Mouse (Mus musculus): ENCODE results near the gene Chrnb1. TPM values are rescaled to one million over a fixed set of nuclear protein-coding genes. Genes with fewer than 3 reads are reported as not detected.

The Chrnb1 gene
- polyA plus RNA-seq, 1 experiment from 2014 or later, result 13.8 TPM

DNA sequence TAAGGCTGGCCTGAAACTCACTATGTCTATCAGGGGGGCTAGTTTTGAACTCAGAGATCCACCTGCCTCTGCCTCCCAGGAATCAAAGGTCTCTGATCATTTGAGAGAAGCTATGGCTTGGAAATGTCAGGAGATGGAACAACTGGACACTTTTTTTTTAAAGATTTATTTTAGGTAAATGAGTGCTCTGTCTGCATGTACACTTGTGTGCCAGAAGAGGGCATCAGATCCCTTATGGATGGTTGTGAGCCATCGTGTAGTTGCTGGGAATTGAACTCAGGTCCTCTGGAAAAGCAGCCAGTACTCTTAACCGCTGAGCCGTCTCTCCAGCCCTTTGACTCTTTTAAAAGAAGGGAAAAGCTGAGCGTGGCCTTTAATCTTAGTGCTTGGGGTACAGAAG is 10.6 kb upstream of the Chrnb1 start:
- no peak for ATAC-seq (ENCODE audit: low FRiP score, low TSS enrichment)
- Histone ChIP-seq H3K9me3 (ENCODE audit: low read length) (no peaks in the 10 kb centered on the region), H3K4me1 (ENCODE audit: insufficient read depth, low read length) (peaks cover 36% of the 10 kb centered on the region), H3K4me2 (replicated peaks; ENCODE audit: low read depth, low read length) (no peak overlapping the region), H3K27me3 (ENCODE audit: insufficient read depth, low read length) (peaks cover 23% of the 10 kb centered on the region), H3K36me3 (ENCODE audit: insufficient read depth, low read length) (no peaks in the 10 kb centered on the region), H3K27ac (ENCODE audit: low read length) (no peak overlapping the region), H3K4me3 (ENCODE audit: low read length) (no peak overlapping the region), H3K9ac (replicated peaks; ENCODE audit: low read length) (no peak overlapping the region)
- 79% methylated on average over 4 of the region's 4 CpGs for WGBS

DNA sequence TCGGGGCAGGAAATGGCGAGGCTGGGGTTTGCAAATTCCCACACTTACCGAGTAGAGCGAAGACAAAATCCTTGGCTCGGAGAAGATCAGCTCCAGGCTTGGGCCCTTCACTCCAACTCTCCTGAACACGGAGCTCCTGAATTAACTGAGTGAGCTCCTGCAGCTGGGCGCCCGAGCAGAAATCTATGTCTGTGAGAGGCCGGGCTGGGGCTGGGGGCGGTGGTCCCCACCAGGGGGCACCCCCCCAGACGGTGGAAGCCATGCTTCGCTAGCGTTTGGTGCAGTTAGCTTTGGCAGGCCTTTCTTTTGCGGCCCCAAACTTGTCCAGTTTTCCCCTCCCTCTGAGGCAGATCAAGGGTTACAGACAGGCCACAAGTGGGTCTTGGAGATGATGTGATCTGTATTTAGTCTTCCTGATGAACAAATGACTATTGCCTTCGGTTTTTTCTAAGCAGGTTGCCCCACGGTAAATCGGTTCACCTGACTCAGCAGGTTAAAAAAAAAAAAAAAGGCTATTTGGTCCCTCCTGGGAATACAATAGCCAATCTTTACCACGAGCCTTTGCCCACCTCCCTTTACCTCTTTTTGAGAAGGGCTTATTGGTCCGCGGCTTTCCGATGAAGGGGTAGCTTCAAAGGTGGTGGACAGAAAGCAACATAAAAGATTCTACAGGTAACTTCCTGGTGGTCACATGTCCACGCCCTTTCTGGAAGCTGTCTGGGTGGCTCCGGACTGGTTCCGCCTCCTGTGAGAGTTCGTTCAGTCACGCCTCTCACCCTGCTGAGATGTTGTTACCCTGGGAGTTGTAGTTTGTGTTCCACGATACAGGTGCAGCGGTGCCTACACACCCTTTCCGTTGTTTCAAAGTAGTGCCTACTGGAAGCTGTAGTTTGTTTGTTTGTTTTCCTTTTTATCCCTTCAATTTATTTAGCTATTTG is 9.5 kb upstream of the Chrnb1 start, which contains the start of gene Tmem102:
TSS of gene Tmem102 (minus strand) at position 653 of the 938 bp plus-strand sequence.
- 6% methylated on average over 29 of the region's 29 CpGs for WGBS
- Histone ChIP-seq H3K4me3 (ENCODE audit: low read length) (peak within 1 kb of the TSS; percentile 66), H3K36me3 (ENCODE audit: insufficient read depth, low read length) (no peaks in the 10 kb centered on the region), H3K4me1 (ENCODE audit: insufficient read depth, low read length) (peaks cover 46% of the 10 kb centered on the region), H3K27ac (ENCODE audit: low read length) (no peak within 1 kb of the TSS), H3K9ac (replicated peaks; ENCODE audit: low read length) (peak within 1 kb of the TSS; percentile 52), H3K27me3 (ENCODE audit: insufficient read depth, low read length) (peaks cover 23% of the 10 kb centered on the region), H3K9me3 (ENCODE audit: low read length) (no peaks in the 10 kb centered on the region), H3K4me2 (replicated peaks; ENCODE audit: low read depth, low read length) (peak within 1 kb of the TSS; percentile 98)
- ATAC-seq (ENCODE audit: low FRiP score, low TSS enrichment), result peak; percentile 23; the same call in 1 of the 2 replicates

DNA sequence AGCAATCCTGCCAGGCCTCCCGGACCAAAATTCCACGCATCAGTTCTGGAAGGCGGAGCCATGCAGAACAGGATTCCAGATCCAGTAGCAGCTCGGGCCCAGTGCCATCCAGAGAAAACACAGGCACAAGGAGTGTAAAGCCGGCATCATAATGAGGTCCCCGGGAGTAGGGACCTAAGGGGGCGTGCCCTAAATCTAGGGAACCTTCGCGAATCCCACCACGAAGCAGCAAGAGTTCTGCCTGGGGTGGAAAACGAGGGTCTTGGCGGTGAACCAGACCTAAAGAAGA is 8.9 kb upstream of the Chrnb1 start:
- H3K4me3 ChIP-seq (ENCODE audit: low read length), result peak overlapping the region; percentile 66
- H3K27ac ChIP-seq (ENCODE audit: low read length), result no peak overlapping the region
- peaks cover 23% of the 10 kb centered on the region for H3K27me3 ChIP-seq (ENCODE audit: insufficient read depth, low read length)
- H3K4me1 ChIP-seq (ENCODE audit: insufficient read depth, low read length), result peaks cover 52% of the 10 kb centered on the region
- H3K9ac ChIP-seq (replicated peaks; ENCODE audit: low read length), result peak overlapping the region; percentile 52
- H3K4me2 ChIP-seq (replicated peaks; ENCODE audit: low read depth, low read length), result peak overlapping the region; percentile 98
- ATAC-seq (ENCODE audit: low FRiP score, low TSS enrichment), result no peak
- WGBS, result 8% methylated on average over 12 of the region's 12 CpGs
- no peaks in the 10 kb centered on the region for H3K9me3 ChIP-seq (ENCODE audit: low read length)
- H3K36me3 ChIP-seq (ENCODE audit: insufficient read depth, low read length), result no peaks in the 10 kb centered on the region

DNA sequence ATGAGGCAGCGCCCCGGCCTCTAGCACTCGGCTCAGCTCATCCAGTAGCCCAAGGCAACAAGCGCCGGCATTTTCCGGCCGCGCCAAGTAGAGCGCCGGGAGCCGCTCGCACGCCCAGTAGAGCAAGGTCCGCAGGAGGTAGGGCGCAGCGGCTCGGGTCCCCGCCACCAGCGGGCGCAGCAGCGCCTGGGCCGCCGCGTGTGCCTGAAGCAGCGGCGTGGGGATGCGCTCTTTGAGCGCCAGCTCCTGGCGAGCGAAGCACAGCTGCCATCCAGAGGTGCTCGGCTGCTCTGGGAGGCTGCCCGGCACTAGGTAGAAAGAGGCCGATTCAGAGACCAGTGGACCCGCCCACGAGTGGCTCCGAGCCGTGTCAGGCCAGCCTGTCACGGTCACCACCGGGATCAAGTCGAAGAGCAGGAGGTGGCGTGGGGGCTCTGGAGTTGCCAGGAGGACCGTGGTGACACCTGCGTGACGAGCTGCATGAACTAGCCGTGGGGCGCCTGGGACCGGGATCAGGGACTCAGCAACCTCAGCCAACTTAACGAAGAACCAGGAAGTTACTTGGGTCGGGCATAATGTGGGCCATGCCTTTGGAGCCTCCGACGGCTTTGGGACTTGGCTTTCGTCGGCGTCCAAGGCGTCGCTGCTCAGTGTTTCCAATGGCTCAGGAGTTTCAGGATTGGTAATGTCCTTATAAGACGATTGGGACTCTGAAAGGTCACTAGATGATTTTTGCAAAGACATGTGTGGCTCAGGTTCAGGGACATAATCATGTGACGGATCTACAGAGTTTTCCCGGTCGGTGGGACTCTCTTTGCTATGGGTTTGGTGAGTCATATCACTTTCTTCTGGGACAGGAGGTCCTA is 8.3 kb upstream of the Chrnb1 start:
- Histone ChIP-seq H3K9me3 (ENCODE audit: low read length) (no peaks in the 10 kb centered on the region), H3K9ac (replicated peaks; ENCODE audit: low read length) (peak overlapping the region; percentile 78), H3K27ac (ENCODE audit: low read length) (peak overlapping the region; percentile 41; the same call in 1 of the 2 replicates), H3K4me3 (ENCODE audit: low read length) (peak overlapping the region; percentile 66), H3K36me3 (ENCODE audit: insufficient read depth, low read length) (no peaks in the 10 kb centered on the region), H3K4me1 (ENCODE audit: insufficient read depth, low read length) (peaks cover 57% of the 10 kb centered on the region), H3K27me3 (ENCODE audit: insufficient read depth, low read length) (peaks cover 23% of the 10 kb centered on the region), H3K4me2 (replicated peaks; ENCODE audit: low read depth, low read length) (peak overlapping the region; percentile 98)
- 2% methylated on average over 60 of the region's 60 CpGs for WGBS
- peak; percentile 50 for ATAC-seq (ENCODE audit: low FRiP score, low TSS enrichment)

DNA sequence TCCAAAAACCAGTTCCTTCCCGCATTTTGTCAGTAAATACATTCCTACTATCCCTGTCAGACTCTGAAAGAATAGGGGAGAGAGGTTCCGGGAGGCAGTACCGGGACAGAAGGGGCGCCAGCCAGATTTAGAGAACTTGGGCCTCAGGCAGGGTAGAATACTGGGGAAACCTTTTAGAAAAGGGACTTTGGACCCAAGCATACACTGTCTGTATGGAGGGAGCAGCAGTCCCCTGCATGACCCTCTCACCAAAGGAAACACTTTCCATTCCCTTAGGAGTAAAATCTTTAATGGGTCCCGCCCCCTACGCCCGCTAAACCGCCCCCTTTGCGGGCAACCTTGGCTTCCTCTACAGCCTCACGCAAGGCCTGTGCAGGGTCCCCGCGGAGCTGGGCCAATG is 7.6 kb upstream of the Chrnb1 start:
- H3K36me3 ChIP-seq (ENCODE audit: insufficient read depth, low read length), result no peaks in the 10 kb centered on the region
- H3K9me3 ChIP-seq (ENCODE audit: low read length), result no peaks in the 10 kb centered on the region
- ATAC-seq (ENCODE audit: low FRiP score, low TSS enrichment), result peak; percentile 6; the same call in 1 of the 2 replicates
- H3K9ac ChIP-seq (replicated peaks; ENCODE audit: low read length), result peak overlapping the region; percentile 78
- peaks cover 23% of the 10 kb centered on the region for H3K27me3 ChIP-seq (ENCODE audit: insufficient read depth, low read length)
- peak overlapping the region; percentile 66 for H3K4me3 ChIP-seq (ENCODE audit: low read length)
- peak overlapping the region; percentile 98 for H3K4me2 ChIP-seq (replicated peaks; ENCODE audit: low read depth, low read length)
- H3K4me1 ChIP-seq (ENCODE audit: insufficient read depth, low read length), result peaks cover 59% of the 10 kb centered on the region
- peak overlapping the region; percentile 41; the same call in 1 of the 2 replicates for H3K27ac ChIP-seq (ENCODE audit: low read length)
- 2% methylated on average over 12 of the region's 12 CpGs for WGBS

DNA sequence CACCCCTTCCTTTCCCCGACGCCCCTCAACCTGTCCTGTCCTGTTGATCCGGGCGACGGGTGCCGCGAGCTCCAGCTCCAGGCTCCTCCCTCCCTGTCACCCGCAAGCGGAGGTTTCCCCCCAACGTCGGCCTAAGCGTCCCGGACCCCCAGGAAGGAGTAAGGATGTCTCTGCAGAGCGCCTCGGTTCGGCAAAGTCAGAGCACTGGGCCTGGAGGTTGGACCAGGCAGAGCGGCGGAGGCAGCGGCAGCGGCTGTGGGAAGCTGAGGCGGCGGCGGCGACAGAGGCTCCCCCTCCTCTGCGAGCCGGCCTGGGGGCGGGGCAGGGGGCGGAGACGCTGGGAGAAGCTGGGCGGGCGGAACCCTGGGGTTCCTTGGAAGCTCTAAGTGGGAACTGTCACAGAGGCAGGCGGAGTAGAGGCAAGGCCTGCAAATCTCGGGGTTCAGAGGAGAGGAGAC is 6.9 kb upstream of the Chrnb1 start:
- H3K36me3 ChIP-seq (ENCODE audit: insufficient read depth, low read length), result no peaks in the 10 kb centered on the region
- H3K4me2 ChIP-seq (replicated peaks; ENCODE audit: low read depth, low read length), result peak overlapping the region; percentile 98
- peak overlapping the region; percentile 78 for H3K9ac ChIP-seq (replicated peaks; ENCODE audit: low read length)
- no peaks in the 10 kb centered on the region for H3K9me3 ChIP-seq (ENCODE audit: low read length)
- H3K27me3 ChIP-seq (ENCODE audit: insufficient read depth, low read length), result peaks cover 23% of the 10 kb centered on the region
- peak overlapping the region; percentile 66 for H3K4me3 ChIP-seq (ENCODE audit: low read length)
- peaks cover 59% of the 10 kb centered on the region for H3K4me1 ChIP-seq (ENCODE audit: insufficient read depth, low read length)
- under 1% methylated on average over 33 of the region's 33 CpGs for WGBS
- 0 out of 2 replicates have a peak overlapping the region, but pooled peaks have one; percentile 22 for H3K27ac ChIP-seq (ENCODE audit: low read length)
- peak; percentile 13; the same call in 1 of the 2 replicates for ATAC-seq (ENCODE audit: low FRiP score, low TSS enrichment)

DNA sequence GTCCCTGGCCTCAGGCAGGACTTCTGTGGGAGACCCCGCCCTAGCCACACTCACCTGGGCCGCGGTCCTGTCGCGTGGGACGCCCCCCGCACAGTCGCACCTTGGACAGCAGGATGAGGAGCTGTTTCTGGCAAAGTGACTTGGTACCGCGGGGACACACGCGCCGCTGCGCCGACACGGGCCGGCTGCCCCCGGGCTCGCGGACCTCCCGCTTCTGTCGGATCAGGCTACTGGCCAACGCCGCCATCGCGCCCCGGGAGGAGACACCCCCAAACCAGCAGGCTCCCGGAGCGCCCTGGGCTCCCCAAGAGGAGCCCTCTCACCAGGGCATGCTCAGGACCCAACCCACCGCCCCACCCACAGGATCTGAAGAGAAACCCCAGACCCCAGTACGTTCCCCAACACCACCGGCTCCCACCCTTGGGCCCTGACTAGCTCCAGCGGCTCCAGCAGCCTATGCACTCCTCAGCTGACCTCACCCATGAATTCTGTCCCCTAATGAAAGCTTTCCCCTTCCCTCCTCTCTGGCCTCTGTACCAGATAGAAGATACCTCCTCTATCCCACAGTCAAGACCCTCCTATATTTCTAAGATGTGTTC is 5.7 kb upstream of the Chrnb1 start, which contains the start of gene Fgf11:
TSS of gene Fgf11 (minus strand) at position 479 of the 599 bp plus-strand sequence.
- peaks cover 27% of the 10 kb centered on the region for H3K27me3 ChIP-seq (ENCODE audit: insufficient read depth, low read length)
- H3K9me3 ChIP-seq (ENCODE audit: low read length), result no peaks in the 10 kb centered on the region
- peak within 1 kb of the TSS; percentile 78 for H3K9ac ChIP-seq (replicated peaks; ENCODE audit: low read length)
- H3K36me3 ChIP-seq (ENCODE audit: insufficient read depth, low read length), result no peaks in the 10 kb centered on the region
- peak within 1 kb of the TSS; percentile 66 for H3K4me3 ChIP-seq (ENCODE audit: low read length)
- peak within 1 kb of the TSS; percentile 98 for H3K4me2 ChIP-seq (replicated peaks; ENCODE audit: low read depth, low read length)
- H3K27ac ChIP-seq (ENCODE audit: low read length), result peak within 1 kb of the TSS; percentile 78
- peaks cover 59% of the 10 kb centered on the region for H3K4me1 ChIP-seq (ENCODE audit: insufficient read depth, low read length)
- no peak for ATAC-seq (ENCODE audit: low FRiP score, low TSS enrichment)
- under 1% methylated on average over 32 of the region's 33 CpGs for WGBS

DNA sequence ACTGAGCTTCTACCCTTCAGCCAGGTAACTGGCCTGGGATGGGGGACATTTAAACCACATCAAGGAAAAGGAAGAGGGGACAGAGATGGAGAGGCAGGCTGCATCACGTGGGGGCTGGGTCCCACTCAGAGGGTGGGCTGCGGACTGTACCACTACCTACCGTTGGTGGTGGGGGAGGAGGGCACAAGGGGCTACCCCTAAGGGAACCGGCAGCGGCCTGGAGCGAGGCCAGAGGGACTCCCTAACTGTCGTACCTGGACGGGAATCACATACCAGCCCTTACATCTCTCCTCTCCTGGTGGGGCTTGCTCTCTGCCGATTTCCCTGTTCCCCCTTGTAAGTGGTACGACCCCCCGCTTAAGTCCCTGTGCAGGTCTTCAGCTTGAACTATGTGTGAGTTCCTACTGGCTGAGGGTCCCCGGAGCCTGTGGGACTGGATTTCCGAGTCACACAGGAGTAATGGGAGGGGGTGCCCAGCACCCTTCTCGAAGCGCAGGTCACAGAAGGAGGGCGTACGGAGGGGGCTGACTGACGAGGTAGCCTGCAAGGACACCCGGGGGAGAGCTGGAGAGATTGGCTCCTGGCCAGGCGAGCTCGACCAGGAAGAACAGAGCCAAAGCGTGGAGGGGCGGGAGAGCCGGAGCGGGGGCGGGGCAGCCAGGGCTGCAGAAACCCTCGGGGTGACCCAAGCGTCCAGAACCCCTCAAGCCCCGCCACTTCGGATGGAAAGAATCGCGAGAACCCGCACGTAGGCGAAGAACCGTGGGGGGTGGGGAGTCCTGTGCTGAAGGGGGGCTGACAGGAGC is 4.9 kb upstream of the Chrnb1 start:
- no peaks in the 10 kb centered on the region for H3K36me3 ChIP-seq (ENCODE audit: insufficient read depth, low read length)
- ATAC-seq (ENCODE audit: low FRiP score, low TSS enrichment), result peak; percentile 64
- H3K9ac ChIP-seq (replicated peaks; ENCODE audit: low read length), result peak overlapping the region; percentile 77
- peak overlapping the region; percentile 78 for H3K27ac ChIP-seq (ENCODE audit: low read length)
- WGBS, result under 1% methylated on average over 36 of the region's 36 CpGs
- peaks cover 64% of the 10 kb centered on the region for H3K4me1 ChIP-seq (ENCODE audit: insufficient read depth, low read length)
- H3K9me3 ChIP-seq (ENCODE audit: low read length), result no peaks in the 10 kb centered on the region
- peak overlapping the region; percentile 66 for H3K4me3 ChIP-seq (ENCODE audit: low read length)
- peak overlapping the region; percentile 98 for H3K4me2 ChIP-seq (replicated peaks; ENCODE audit: low read depth, low read length)
- peaks cover 22% of the 10 kb centered on the region for H3K27me3 ChIP-seq (ENCODE audit: insufficient read depth, low read length)

DNA sequence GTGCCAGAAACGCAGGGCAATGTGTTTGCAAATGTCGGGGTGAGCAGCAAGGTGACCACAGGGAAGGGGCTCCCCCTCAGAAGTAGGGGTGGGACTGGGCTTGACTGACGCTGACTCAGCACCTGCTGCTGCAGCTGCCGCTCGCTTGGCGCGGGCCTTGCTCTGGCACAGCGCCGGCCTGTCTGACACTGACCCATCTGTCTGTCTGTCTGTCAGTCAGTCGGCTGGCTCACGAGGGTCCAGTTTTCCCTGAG is 4.3 kb upstream of the Chrnb1 start:
- Histone ChIP-seq H3K4me1 (ENCODE audit: insufficient read depth, low read length) (peaks cover 63% of the 10 kb centered on the region), H3K36me3 (ENCODE audit: insufficient read depth, low read length) (no peaks in the 10 kb centered on the region), H3K4me2 (replicated peaks; ENCODE audit: low read depth, low read length) (peak overlapping the region; percentile 98), H3K9ac (replicated peaks; ENCODE audit: low read length) (peak overlapping the region; percentile 77), H3K9me3 (ENCODE audit: low read length) (no peaks in the 10 kb centered on the region), H3K27me3 (ENCODE audit: insufficient read depth, low read length) (peaks cover 22% of the 10 kb centered on the region), H3K27ac (ENCODE audit: low read length) (peak overlapping the region; percentile 78), H3K4me3 (ENCODE audit: low read length) (peak overlapping the region; percentile 66)
- WGBS, result 0% methylated on average over 10 of the region's 11 CpGs
- peak; percentile 0; the same call in 1 of the 2 replicates for ATAC-seq (ENCODE audit: low FRiP score, low TSS enrichment)

All from kidney, embryonic 16.5 days (tissue).